ENCODE assay signal across 8 mouse cellular contexts in genomic region chr9:58554908-58555684, GRCm38 (mm10). TPM values are rescaled to one million over a fixed set of nuclear protein-coding genes. Genes with fewer than 3 reads are reported as not detected.
A peak's percentile ranks its signal among the peaks of the same experiment; 100 is the strongest.
DNase-seq lines count a peak whose midpoint lies in the region; ATAC-seq and TF ChIP-seq lines count a peak whose summit lies in the region.

TSS of gene Cd276 (minus strand) at chr9:58555437.

- peak; percentile 82 for ATAC-seq in embryonic facial prominence, embryonic 13.5 days (ENCODE audit: insufficient number of reproducible peaks, insufficient read depth, low FRiP score, low TSS enrichment, low read depth)
- peak; percentile 75 for ATAC-seq in kidney, embryonic 16.5 days (ENCODE audit: low FRiP score, low TSS enrichment)
- ATAC-seq in neural tube, embryonic 11.5 days (ENCODE audit: insufficient read depth, low FRiP score, low TSS enrichment) = peak; percentile 67
- ATAC-seq in inflammation-experienced regulatory T-cells, adult 6 months = no peak

- H3K4me3 ChIP-seq in embryonic facial prominence, embryonic 13.5 days = peak within 1 kb of the TSS; percentile 87
- H3K4me3 ChIP-seq in kidney, embryonic 16.5 days (ENCODE audit: low read length) = peak within 1 kb of the TSS; percentile 81
- H3K4me3 ChIP-seq in liver, adult 2 months (ENCODE audit: insufficient read depth, low read depth, low read length) = peak within 1 kb of the TSS; percentile 82
- H3K4me3 ChIP-seq in neural tube, embryonic 11.5 days (ENCODE audit: low read depth, low read length) = peak within 1 kb of the TSS; percentile 68

- no peak for TF ChIP-seq CTCF in liver, adult 2 months (IDR thresholded peaks at IDR 0.05; ENCODE audit: low read depth, low read length)

- no peaks in the 10 kb centered on the region for H3K27me3 ChIP-seq in embryonic facial prominence, embryonic 13.5 days
- no peaks in the 10 kb centered on the region for H3K27me3 ChIP-seq in kidney, embryonic 16.5 days (ENCODE audit: insufficient read depth, low read length)
- H3K27me3 ChIP-seq in liver, adult 2 months (ENCODE audit: control insufficient read depth, insufficient read depth, low read length) = no peaks in the 10 kb centered on the region
- H3K27me3 ChIP-seq in neural tube, embryonic 11.5 days (ENCODE audit: control insufficient read depth, insufficient read depth, low read length) = no peaks in the 10 kb centered on the region

- peak within 1 kb of the TSS; percentile 76 for H3K4me2 ChIP-seq in embryonic facial prominence, embryonic 13.5 days
- peak within 1 kb of the TSS; percentile 66 for H3K4me2 ChIP-seq in kidney, embryonic 16.5 days (replicated peaks; ENCODE audit: low read depth, low read length)
- H3K4me2 ChIP-seq in neural tube, embryonic 11.5 days (ENCODE audit: low read depth) = peak within 1 kb of the TSS; percentile 92

- peaks cover 4% of the 10 kb centered on the region; the same call in 1 of the 2 replicates for H3K79me2 ChIP-seq in liver, adult 2 months (ENCODE audit: control insufficient read depth, insufficient read depth, low read length)

- no peak for TF ChIP-seq POLR2A in liver, adult 2 months (IDR thresholded peaks at IDR 0.05; ENCODE audit: extremely low read depth, insufficient read depth, low read length)

- peak within 1 kb of the TSS; percentile 98 for H3K27ac ChIP-seq in embryonic facial prominence, embryonic 13.5 days
- peak within 1 kb of the TSS; percentile 93 for H3K27ac ChIP-seq in kidney, embryonic 16.5 days (ENCODE audit: low read length)
- H3K27ac ChIP-seq in liver, adult 2 months (replicated peaks; ENCODE audit: insufficient read depth, low read depth, low read length) = peak within 1 kb of the TSS; percentile 42
- peak within 1 kb of the TSS; percentile 72 for H3K27ac ChIP-seq in neural tube, embryonic 11.5 days (ENCODE audit: low read depth, low read length)

- DNase-seq in 3T3-L1 (ENCODE audit: low read depth, low spot score) = peak; percentile 82
- peak; percentile 78 for DNase-seq in adrenal gland, postnatal 14 days
- peak; percentile 50 to 52 for DNase-seq in heart, adult 9 months (ENCODE audit: low spot score in 2 of 2)
- peak; percentile 47 for DNase-seq in liver, adult 2 months (ENCODE audit: extremely low read depth, low read depth, low spot score)
- DNase-seq in neural tube, embryonic 11.5 days (ENCODE audit: low spot score) = peak; percentile 81

- H3K9ac ChIP-seq in embryonic facial prominence, embryonic 13.5 days = peak within 1 kb of the TSS; percentile 98
- H3K9ac ChIP-seq in kidney, embryonic 16.5 days (replicated peaks; ENCODE audit: low read length) = peak within 1 kb of the TSS; percentile 95
- H3K9ac ChIP-seq in liver, adult 2 months (ENCODE audit: low read depth, low read length) = peak within 1 kb of the TSS; percentile 86
- H3K9ac ChIP-seq in neural tube, embryonic 11.5 days (ENCODE audit: low read length) = peak within 1 kb of the TSS; percentile 93

- peaks cover 36% of the 10 kb centered on the region for H3K4me1 ChIP-seq in embryonic facial prominence, embryonic 13.5 days
- H3K4me1 ChIP-seq in kidney, embryonic 16.5 days (ENCODE audit: insufficient read depth, low read length) = peaks cover 22% of the 10 kb centered on the region; the same call in 1 of the 2 replicates
- H3K4me1 ChIP-seq in liver, adult 2 months (ENCODE audit: control insufficient read depth, insufficient read depth, low read length) = peaks cover 12% of the 10 kb centered on the region
- H3K4me1 ChIP-seq in neural tube, embryonic 11.5 days (ENCODE audit: control insufficient read depth, insufficient read depth, low read length) = peaks cover 8% of the 10 kb centered on the region

- under 1% methylated on average over 68 of the region's 68 CpGs for WGBS in embryonic facial prominence, embryonic 13.5 days
- WGBS in kidney, embryonic 16.5 days = 0% methylated on average over 57 of the region's 68 CpGs
- WGBS in liver, adult 2 months = under 1% methylated on average over 68 of the region's 68 CpGs
- under 1% methylated on average over 60 of the region's 68 CpGs for WGBS in neural tube, embryonic 11.5 days

- no peaks in the 10 kb centered on the region for H3K9me3 ChIP-seq in embryonic facial prominence, embryonic 13.5 days
- H3K9me3 ChIP-seq in kidney, embryonic 16.5 days (ENCODE audit: low read length) = no peaks in the 10 kb centered on the region
- H3K9me3 ChIP-seq in neural tube, embryonic 11.5 days (ENCODE audit: control insufficient read depth, low read length) = no peaks in the 10 kb centered on the region

- H3K36me3 ChIP-seq in embryonic facial prominence, embryonic 13.5 days = no peaks in the 10 kb centered on the region
- H3K36me3 ChIP-seq in kidney, embryonic 16.5 days (ENCODE audit: insufficient read depth, low read length) = no peaks in the 10 kb centered on the region
- H3K36me3 ChIP-seq in liver, adult 2 months (ENCODE audit: control insufficient read depth, insufficient read depth, low read length) = no peaks in the 10 kb centered on the region
- H3K36me3 ChIP-seq in neural tube, embryonic 11.5 days (ENCODE audit: control insufficient read depth, insufficient read depth, low read length) = no peaks in the 10 kb centered on the region

RNA-seq across cellular contexts. Expression of gene Cd276, which starts in this region (rescaled TPM):
- 14.1 and 15.0 TPM in 2 replicates for total RNA-seq in adrenal gland, postnatal 14 days (2021)
- polyA plus RNA-seq in embryonic facial prominence, embryonic 13.5 days (2015; fragmentation: Nextera tagmentation; extraction: Ambion mirVana) = 58.4 and 58.6 TPM in 2 replicates
- polyA plus RNA-seq in kidney, embryonic 16.5 days (2015; fragmentation: Nextera tagmentation; extraction: Ambion mirVana) = 38.5 and 41.9 TPM in 2 replicates
- 1.3 and 1.5 TPM in 2 replicates for total RNA-seq in liver, adult 2 months (2014; rRNA removed)
- polyA plus RNA-seq in liver, adult 2 months (2012; rRNA removed) = 2.8 and 4.5 TPM in 2 replicates
- polyA plus RNA-seq in neural tube, embryonic 11.5 days (2014; fragmentation: Nextera tagmentation; extraction: Ambion mirVana) = 39.1 and 40.2 TPM in 2 replicates
- polyA plus RNA-seq in inflammation-experienced regulatory T-cells, adult 6 months (2017; shearing (Covaris generic)) = not detected

Comparison
In these comparisons a context has a peak if more than half of its experiments do, and no peak if none do; other contexts are left out.
1. H3K27ac ChIP-seq: peak in every context shown above with its lines; median percentile 98 in embryonic facial prominence, embryonic 13.5 days; 93 in kidney, embryonic 16.5 days; 72 in neural tube, embryonic 11.5 days; 42 in liver, adult 2 months.